Mouse (Mus musculus): ENCODE data around the gene Sec61b. TPM values are rescaled to one million over a fixed set of nuclear protein-coding genes. Genes with fewer than 3 reads are reported as not detected.
A peak's percentile ranks its signal among the peaks of the same experiment; 100 is the strongest.

Sec61b gene
- polyA plus RNA-seq, 1 experiment from 2014 or later: 296 TPM

GRCm38 (mm10) chr4:47448526-47448925 lies 25.9 kb upstream of the Sec61b start:
- Histone ChIP-seq H3K9ac (no peak overlapping the region), H3K36me3 (no peaks in the 10 kb centered on the region), H3K27ac (no peak overlapping the region), H3K4me1 (replicated peaks) (peaks cover 12% of the 10 kb centered on the region), H3K4me2 (no peak overlapping the region), H3K9me3 (no peaks in the 10 kb centered on the region), H3K4me3 (no peak overlapping the region), H3K27me3 (no peaks in the 10 kb centered on the region)
- no peak for ATAC-seq (ENCODE audit: low FRiP score)
- 85% methylated on average over 3 of the region's 3 CpGs for WGBS

DNA sequence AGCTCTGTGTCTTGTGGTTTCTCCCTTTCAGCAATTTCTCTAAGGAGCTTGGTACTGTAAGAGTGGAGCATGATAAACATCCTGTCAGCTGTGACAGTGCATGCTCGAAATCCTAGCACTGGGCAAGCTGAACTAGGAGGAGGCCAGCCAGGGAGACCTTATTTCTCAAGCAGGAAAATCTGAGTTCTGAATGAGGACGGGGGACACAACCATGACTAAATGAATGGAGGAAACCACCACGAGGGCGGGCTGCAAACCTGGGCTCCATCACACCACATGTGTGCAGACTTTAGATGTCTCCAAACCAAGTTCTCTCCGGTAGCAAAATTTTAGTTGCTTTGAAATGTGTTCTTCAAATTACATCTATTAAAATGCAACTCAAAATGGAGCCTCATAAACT lies 25.3 kb upstream of the Sec61b start:
- H3K4me3 ChIP-seq: no peak overlapping the region
- H3K4me1 ChIP-seq (replicated peaks): peaks cover 12% of the 10 kb centered on the region
- 41% methylated on average over 5 of the region's 5 CpGs for WGBS
- no peaks in the 10 kb centered on the region for H3K27me3 ChIP-seq
- H3K36me3 ChIP-seq: no peaks in the 10 kb centered on the region
- ATAC-seq (ENCODE audit: low FRiP score): no peak
- H3K27ac ChIP-seq: peak overlapping the region; percentile 58; the same call in 1 of the 2 replicates
- H3K4me2 ChIP-seq: no peak overlapping the region
- H3K9me3 ChIP-seq: 0 out of 2 replicates have a peak, but pooled peaks cover under 1% of the 10 kb centered on the region
- no peak overlapping the region for H3K9ac ChIP-seq

DNA sequence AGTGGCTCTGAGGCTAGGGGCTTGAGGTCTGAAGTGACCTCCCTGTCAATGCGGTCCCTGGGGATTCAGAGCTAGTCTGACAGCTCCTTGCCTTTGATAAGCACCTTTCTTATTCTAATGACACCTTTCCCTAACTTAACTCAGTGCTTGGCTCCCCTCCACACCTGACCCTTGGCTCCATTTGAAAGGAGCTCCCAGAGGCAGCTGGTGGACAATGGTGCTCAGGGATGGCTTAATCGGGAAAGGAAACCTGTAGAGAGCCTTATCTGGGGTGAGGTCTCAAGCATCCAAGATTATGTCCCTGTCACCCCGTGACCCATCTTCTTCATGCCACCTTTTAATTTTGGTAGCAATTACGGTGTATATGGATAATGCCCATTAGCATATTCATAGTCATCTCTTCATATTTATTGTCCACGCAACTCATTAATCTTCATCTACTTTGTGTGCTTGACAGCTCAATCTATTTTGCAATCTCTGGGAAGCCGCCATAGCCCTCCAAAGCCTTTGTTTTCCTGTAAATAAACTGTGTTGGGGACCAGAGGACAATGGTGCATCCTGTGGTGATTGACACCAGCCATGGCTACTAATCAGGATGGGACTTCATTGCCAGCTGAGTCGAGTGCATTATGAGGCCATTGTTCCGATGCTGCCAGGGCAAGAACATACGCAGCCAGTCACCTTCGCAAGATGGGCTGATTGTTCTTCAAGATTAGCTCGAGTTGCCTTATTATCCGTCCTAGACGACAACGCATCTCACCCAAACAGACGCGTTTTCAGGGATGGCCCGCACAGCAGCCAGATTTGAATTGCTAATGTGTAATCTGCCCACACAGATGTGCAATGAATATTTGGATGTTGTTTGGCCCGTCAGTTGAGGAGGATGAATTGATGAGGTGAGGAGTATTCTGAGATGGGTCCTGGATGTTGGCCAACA lies 24.6 kb upstream of the Sec61b start:
- peak overlapping the region; percentile 58 for H3K27ac ChIP-seq
- ATAC-seq (ENCODE audit: low FRiP score): peak; percentile 82
- H3K4me1 ChIP-seq (replicated peaks): peaks cover 12% of the 10 kb centered on the region
- WGBS: 9% methylated on average over 18 of the region's 18 CpGs
- H3K36me3 ChIP-seq: no peaks in the 10 kb centered on the region
- H3K27me3 ChIP-seq: no peaks in the 10 kb centered on the region
- H3K9me3 ChIP-seq: 0 out of 2 replicates have a peak, but pooled peaks cover 7% of the 10 kb centered on the region
- H3K4me3 ChIP-seq: no peak overlapping the region
- peak overlapping the region; percentile 33 for H3K4me2 ChIP-seq
- no peak overlapping the region for H3K9ac ChIP-seq

- no peaks in the 10 kb centered on the region for H3K27me3 ChIP-seq
- no peak overlapping the region for H3K27ac ChIP-seq
- H3K9ac ChIP-seq: no peak overlapping the region
- no peak overlapping the region for H3K4me3 ChIP-seq
- H3K36me3 ChIP-seq: peaks cover 74% of the 10 kb centered on the region
- peaks cover 15% of the 10 kb centered on the region for H3K9me3 ChIP-seq
- WGBS: 97% methylated on average over 2 of the region's 2 CpGs
- peaks cover 8% of the 10 kb centered on the region for H3K4me1 ChIP-seq (replicated peaks)
- no peak for ATAC-seq (ENCODE audit: low FRiP score)
- no peak overlapping the region for H3K4me2 ChIP-seq
Observed at GRCm38 (mm10) chr4:47467196-47467595, 7.3 kb upstream of the Sec61b start.

GRCm38 (mm10) chr4:47473586-47473967 lies 881 bp upstream of the Sec61b start:
- peaks cover 62% of the 10 kb centered on the region for H3K36me3 ChIP-seq
- peak; percentile 11 for ATAC-seq (ENCODE audit: low FRiP score)
- peaks cover 38% of the 10 kb centered on the region for H3K4me1 ChIP-seq (replicated peaks)
- peak overlapping the region; percentile 85 for H3K4me2 ChIP-seq
- H3K27ac ChIP-seq: peak overlapping the region; percentile 97
- peaks cover 4% of the 10 kb centered on the region; the same call in 1 of the 2 replicates for H3K9me3 ChIP-seq
- H3K4me3 ChIP-seq: peak overlapping the region; percentile 65
- 1% methylated on average over 7 of the region's 14 CpGs for WGBS
- peak overlapping the region; percentile 91 for H3K9ac ChIP-seq
- H3K27me3 ChIP-seq: no peaks in the 10 kb centered on the region

- 15% methylated on average over 31 of the region's 31 CpGs for WGBS
- Histone ChIP-seq H3K4me1 (replicated peaks) (peaks cover 38% of the 10 kb centered on the region), H3K4me2 (peak overlapping the region; percentile 85), H3K36me3 (peaks cover 60% of the 10 kb centered on the region), H3K9me3 (no peaks in the 10 kb centered on the region), H3K27ac (peak overlapping the region; percentile 97), H3K27me3 (no peaks in the 10 kb centered on the region), H3K4me3 (peak overlapping the region; percentile 65), H3K9ac (peak overlapping the region; percentile 91)
- peak; percentile 26; the same call in 1 of the 2 replicates for ATAC-seq (ENCODE audit: low FRiP score)
Observed at GRCm38 (mm10) chr4:47474730-47475643, 529 bp downstream of the Sec61b start.

- H3K4me3 ChIP-seq: no peak overlapping the region
- no peaks in the 10 kb centered on the region for H3K27me3 ChIP-seq
- WGBS: 93% methylated on average over 6 of the region's 6 CpGs
- no peak overlapping the region for H3K4me2 ChIP-seq
- H3K36me3 ChIP-seq: peaks cover 60% of the 10 kb centered on the region
- H3K4me1 ChIP-seq (replicated peaks): peaks cover 26% of the 10 kb centered on the region
- no peaks in the 10 kb centered on the region for H3K9me3 ChIP-seq
- no peak overlapping the region for H3K9ac ChIP-seq
- no peak overlapping the region for H3K27ac ChIP-seq
- ATAC-seq (ENCODE audit: low FRiP score): no peak
Observed at GRCm38 (mm10) chr4:47477539-47477938, 3.1 kb downstream of the Sec61b start.

- peaks cover 15% of the 10 kb centered on the region for H3K4me1 ChIP-seq (replicated peaks)
- H3K27me3 ChIP-seq: no peaks in the 10 kb centered on the region
- peaks cover 76% of the 10 kb centered on the region for H3K36me3 ChIP-seq
- H3K4me3 ChIP-seq: no peak overlapping the region
- no peak overlapping the region for H3K27ac ChIP-seq
- H3K9me3 ChIP-seq: no peaks in the 10 kb centered on the region
- WGBS: 92% methylated on average over 13 of the region's 13 CpGs
- no peak for ATAC-seq (ENCODE audit: low FRiP score)
- H3K4me2 ChIP-seq: no peak overlapping the region
- H3K9ac ChIP-seq: no peak overlapping the region
Observed at GRCm38 (mm10) chr4:47480095-47480494, 5.6 kb downstream of the Sec61b start.

DNA sequence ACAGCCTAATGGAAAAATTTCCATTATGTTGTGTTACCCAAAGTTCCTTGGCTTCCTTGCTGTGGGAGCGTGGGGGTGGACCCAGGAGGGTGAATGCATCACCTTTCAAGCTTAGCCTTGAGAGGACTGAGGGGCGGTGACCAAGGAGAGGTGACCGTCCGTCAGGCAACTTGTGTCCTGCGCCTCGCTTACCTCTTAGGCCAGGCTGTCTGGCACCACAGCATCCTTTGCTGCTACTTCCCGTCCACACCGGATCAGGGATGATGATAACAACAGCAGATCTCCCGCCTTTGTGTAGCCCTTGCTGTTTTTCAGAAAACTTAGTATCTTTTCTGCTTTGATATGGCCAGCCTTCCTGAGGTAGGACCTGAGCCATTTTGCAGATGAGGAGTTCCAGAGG lies 6.1 kb downstream of the Sec61b start:
- ATAC-seq (ENCODE audit: low FRiP score): no peak
- Histone ChIP-seq H3K9ac (no peak overlapping the region), H3K27ac (no peak overlapping the region), H3K4me3 (no peak overlapping the region), H3K4me1 (replicated peaks) (peaks cover 11% of the 10 kb centered on the region), H3K4me2 (no peak overlapping the region), H3K9me3 (no peaks in the 10 kb centered on the region), H3K27me3 (no peaks in the 10 kb centered on the region), H3K36me3 (peaks cover 76% of the 10 kb centered on the region)
- WGBS: 95% methylated on average over 9 of the region's 9 CpGs

DNA sequence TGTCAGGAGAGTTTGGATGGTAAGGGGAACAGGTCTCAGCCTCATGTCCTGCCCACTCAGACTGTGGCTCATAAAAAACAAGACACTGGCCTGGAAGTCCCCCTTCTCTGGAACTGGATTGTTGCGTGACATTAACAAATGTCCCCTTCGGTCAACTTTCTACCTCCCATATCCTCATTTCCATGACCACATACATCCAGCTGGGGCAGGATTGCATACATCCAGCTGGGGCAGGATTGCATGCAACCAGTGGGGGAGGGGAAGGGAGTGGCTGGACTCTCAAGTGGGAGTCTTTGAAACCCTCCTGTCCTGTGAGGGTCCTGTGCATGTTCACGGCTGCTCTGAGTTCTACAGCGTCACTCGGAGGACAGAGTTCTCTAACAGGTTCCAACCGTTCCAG lies 16.8 kb downstream of the Sec61b start:
- WGBS: 78% methylated on average over 6 of the region's 6 CpGs
- ATAC-seq (ENCODE audit: low FRiP score): no peak

GRCm38 (mm10) chr4:47492311-47493086 lies 18.0 kb downstream of the Sec61b start:
- H3K4me1 ChIP-seq (replicated peaks): peaks cover 18% of the 10 kb centered on the region
- peak overlapping the region; percentile 44; the same call in 1 of the 2 replicates for H3K27ac ChIP-seq
- H3K9me3 ChIP-seq: no peaks in the 10 kb centered on the region
- H3K36me3 ChIP-seq: no peaks in the 10 kb centered on the region
- peaks cover 7% of the 10 kb centered on the region; the same call in 1 of the 2 replicates for H3K27me3 ChIP-seq
- ATAC-seq (ENCODE audit: low FRiP score): 0 out of 2 replicates have a peak, but pooled peaks have one; percentile 12
- H3K4me3 ChIP-seq: no peak overlapping the region
- 34% methylated on average over 12 of the region's 12 CpGs for WGBS
- no peak overlapping the region for H3K9ac ChIP-seq
- H3K4me2 ChIP-seq: no peak overlapping the region

More for the DNA sequence above, 16.8 kb downstream of the Sec61b start:
- H3K4me2 ChIP-seq: no peak overlapping the region
- peaks cover 18% of the 10 kb centered on the region for H3K4me1 ChIP-seq (replicated peaks)
- peaks cover 7% of the 10 kb centered on the region; the same call in 1 of the 2 replicates for H3K27me3 ChIP-seq
- H3K36me3 ChIP-seq: no peaks in the 10 kb centered on the region
- no peaks in the 10 kb centered on the region for H3K9me3 ChIP-seq
- no peak overlapping the region for H3K9ac ChIP-seq
- no peak overlapping the region for H3K4me3 ChIP-seq
- H3K27ac ChIP-seq: no peak overlapping the region

Data from hindbrain, embryonic 13.5 days (tissue).